Mouse (Mus musculus) heart, postnatal 0 days (tissue): Measurements from ENCODE around the gene Dph6. TPM values are rescaled to one million over a fixed set of nuclear protein-coding genes. Genes with fewer than 3 reads are reported as not detected.

Experiments
- ATAC-seq: fragments of 200-750 bp; cut with Nextera tagmentation; 2 replicates; pipeline ENCODE4 v1.8.0; 2017; ENCODE audit warnings: low read depth, moderate number of reproducible peaks, moderate library complexity; ENCODE audit not compliant: insufficient read depth
- DNase-seq: peaks from one replicate; pipeline ENCODE4 v3.0.0-alpha.2; 2016; ENCODE audit warnings: low spot score
- H3K27ac ChIP-seq: fragments of 300-500 bp; sonication (generic); 2 replicates; pipeline ENCODE4 v1.5.1; 2014; ENCODE audit warnings: low read depth, mild to moderate bottlenecking
- H3K27me3 ChIP-seq: fragments of 300-500 bp; sonication (generic); 2 replicates; pipeline ENCODE4 v1.6.1; 2014; ENCODE audit warnings: low read length, mixed read lengths; ENCODE audit not compliant: control insufficient read depth, insufficient read depth
- H3K36me3 ChIP-seq: fragments of 300-500 bp; sonication (generic); replicated peaks from 2 replicates; pipeline ENCODE4 v1.6.1; 2014; ENCODE audit warnings: low read length, mixed read lengths; ENCODE audit not compliant: control insufficient read depth, insufficient read depth
- H3K4me1 ChIP-seq: fragments of 300-500 bp; sonication (generic); 2 replicates; pipeline ENCODE4 v1.6.1; 2014; ENCODE audit warnings: antibody characterized with exemption; ENCODE audit not compliant: control insufficient read depth, insufficient read depth
- H3K4me2 ChIP-seq: fragments of 300-500 bp; sonication (generic); 2 replicates; pipeline ENCODE4 v1.6.1; 2014; ENCODE audit warnings: low read depth, mild to moderate bottlenecking, low read length, moderate library complexity
- H3K4me3 ChIP-seq: fragments of 300-500 bp; sonication (generic); 2 replicates; pipeline ENCODE4 v1.5.1; 2014; ENCODE audit warnings: low read depth, low read length
- H3K9ac ChIP-seq: fragments of 300-500 bp; sonication (generic); replicated peaks from 2 replicates; pipeline ENCODE4 v1.6.1; 2014; ENCODE audit warnings: low read depth, low read length, mixed read lengths
- H3K9me3 ChIP-seq: fragments of 300-500 bp; sonication (generic); replicated peaks from 2 replicates; pipeline ENCODE4 v1.6.1; 2016; ENCODE audit warnings: low read length; ENCODE audit not compliant: control insufficient read depth
- CTCF ChIP-seq: IDR thresholded peaks from 2 replicates; pipeline ENCODE4 v1.5.1; 2016; ENCODE audit warnings: antibody characterized with exemption, control low read depth, low read depth
- EP300 ChIP-seq: IDR thresholded peaks from 2 replicates; pipeline ENCODE4 v1.6.1; 2016; ENCODE audit warnings: antibody characterized with exemption, low read depth
- polyA plus RNA-seq: library from polyadenylated mRNA; unstranded; fragments of >200 nt; fragmentation: Nextera tagmentation; extraction: Ambion mirVana; gene quantifications from 2 replicates; pipeline ENCODE4 v1.2.1, GENCODE M21; 2015
- total RNA-seq: library from RNA; depleted of rRNA; stranded (reverse); fragments of >200 nt; gene quantifications from 2 replicates; pipeline ENCODE4 v1.2.3, GENCODE M21; 2014; ENCODE audit warnings: low replicate concordance

The Dph6 gene
- total and polyA plus RNA-seq, 2 experiments from 2014 or later, result 11.5 to 12.4 TPM

DNA sequence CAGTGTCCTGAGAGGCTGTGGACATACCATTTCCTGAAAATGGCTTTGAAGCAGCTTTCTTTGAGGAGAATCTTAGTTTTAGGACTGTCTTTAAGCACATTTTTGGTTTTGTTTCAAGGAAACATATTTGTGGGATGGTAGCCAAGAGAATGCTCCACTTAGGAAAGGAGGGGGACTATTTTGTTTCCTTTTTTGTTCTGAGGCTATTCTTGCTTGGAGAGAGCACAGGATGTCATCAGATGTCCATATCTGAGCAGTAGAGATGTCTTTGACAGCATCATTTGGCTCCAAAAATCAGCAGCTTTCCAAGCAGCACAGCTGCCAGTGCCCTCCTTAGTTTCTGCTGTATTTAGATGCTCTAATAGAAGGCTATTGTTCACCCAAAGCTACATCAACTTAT is 167.8 kb downstream of the Dph6 start:
- Histone ChIP-seq H3K9me3 (no peaks in the 10 kb centered on the region), H3K9ac (no peak overlapping the region), H3K27me3 (no peaks in the 10 kb centered on the region), H3K4me3 (no peak overlapping the region), H3K4me1 (no peaks in the 10 kb centered on the region), H3K4me2 (no peak overlapping the region), H3K36me3 (no peaks in the 10 kb centered on the region), H3K27ac (no peak overlapping the region)
- DNase-seq, result no peak
- TF ChIP-seq CTCF, result no peak
- TF ChIP-seq EP300, result no peak
- ATAC-seq, result no peak
